Mouse (Mus musculus): Measurements from ENCODE around the gene S100pbp.

Gene S100pbp

DNA sequence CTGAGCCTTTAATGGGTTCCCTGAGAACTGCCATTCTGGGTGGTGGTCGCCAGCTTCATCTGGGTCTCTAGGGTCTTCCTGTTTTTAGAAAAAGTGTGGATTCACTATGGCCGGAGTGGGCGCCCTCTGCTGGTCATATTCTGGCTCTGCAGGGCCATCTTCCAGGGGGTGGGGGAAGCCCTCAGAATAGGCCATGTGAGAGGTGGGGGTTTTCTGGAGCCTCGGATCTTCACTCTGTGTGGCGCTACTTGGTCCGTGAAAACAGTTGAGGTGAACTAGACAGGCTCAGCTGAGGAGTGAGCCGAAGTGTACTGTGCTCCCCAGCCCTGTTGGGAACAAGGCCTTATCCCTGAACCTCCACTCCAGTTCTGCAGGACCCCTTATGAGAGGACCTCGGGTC, 59.4 kb downstream of the S100pbp start:
- no peak for TF ChIP-seq GATA4 (IDR thresholded peaks at IDR 0.05; ENCODE audit: insufficient replicate concordance, low read length)

DNA sequence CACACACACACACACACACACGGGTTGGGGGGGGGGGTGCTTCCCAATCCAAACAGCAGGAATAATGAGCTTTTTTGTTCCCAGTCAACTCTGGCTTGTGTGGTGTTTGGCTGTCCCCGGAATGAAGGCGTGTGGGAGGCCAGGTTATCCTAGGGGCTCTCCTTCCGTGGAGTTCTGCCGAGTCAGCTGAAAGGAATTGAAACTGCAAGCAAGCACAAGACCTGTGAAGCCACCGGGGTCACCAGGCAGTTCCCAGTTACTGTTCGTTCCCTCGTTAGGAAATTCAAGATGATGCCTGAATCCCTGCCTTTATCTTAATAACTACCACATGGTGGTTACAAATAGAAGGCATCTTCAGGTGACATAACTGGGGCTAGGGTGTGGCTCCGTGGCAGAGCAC, 60.1 kb downstream of the S100pbp start:
- no peak for TF ChIP-seq GATA4 (IDR thresholded peaks at IDR 0.05; ENCODE audit: insufficient replicate concordance, low read length)

DNA sequence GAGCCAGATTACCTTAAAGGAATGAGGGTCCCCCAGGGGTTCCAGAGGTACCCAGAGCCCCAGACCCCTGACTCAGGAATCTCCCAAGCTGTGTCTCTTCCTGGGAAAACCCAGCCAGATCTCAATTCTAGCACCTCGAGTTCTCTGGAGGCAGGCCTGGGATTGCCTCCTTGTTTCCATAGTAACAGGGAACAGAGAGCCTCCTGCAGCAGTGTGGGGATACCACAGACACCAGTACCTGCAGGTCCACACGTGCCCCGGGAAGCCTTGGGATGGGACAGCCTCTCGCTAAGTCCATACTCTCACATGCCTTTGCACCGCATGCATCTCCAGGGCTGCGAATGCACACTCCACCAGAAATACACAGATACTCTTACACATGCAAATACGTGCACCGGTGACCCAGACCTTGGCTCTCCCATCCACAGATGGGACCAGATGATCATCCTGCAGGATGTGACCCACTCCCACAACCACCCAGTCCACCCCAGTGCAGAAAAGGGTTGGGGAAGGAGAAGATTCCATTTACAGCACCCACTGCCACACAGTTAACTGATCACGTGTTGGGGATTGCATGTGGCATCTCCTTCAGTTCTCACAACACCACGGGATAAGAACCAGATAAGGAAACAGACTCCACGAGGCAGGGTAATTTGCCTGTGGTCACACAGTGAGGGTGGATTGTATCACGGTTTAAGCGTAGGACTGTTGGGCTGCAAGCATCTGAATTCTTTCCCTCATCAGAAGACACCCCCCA, 60.8 kb downstream of the S100pbp start:
- no peak for TF ChIP-seq GATA4 (IDR thresholded peaks at IDR 0.05; ENCODE audit: insufficient replicate concordance, low read length)

DNA sequence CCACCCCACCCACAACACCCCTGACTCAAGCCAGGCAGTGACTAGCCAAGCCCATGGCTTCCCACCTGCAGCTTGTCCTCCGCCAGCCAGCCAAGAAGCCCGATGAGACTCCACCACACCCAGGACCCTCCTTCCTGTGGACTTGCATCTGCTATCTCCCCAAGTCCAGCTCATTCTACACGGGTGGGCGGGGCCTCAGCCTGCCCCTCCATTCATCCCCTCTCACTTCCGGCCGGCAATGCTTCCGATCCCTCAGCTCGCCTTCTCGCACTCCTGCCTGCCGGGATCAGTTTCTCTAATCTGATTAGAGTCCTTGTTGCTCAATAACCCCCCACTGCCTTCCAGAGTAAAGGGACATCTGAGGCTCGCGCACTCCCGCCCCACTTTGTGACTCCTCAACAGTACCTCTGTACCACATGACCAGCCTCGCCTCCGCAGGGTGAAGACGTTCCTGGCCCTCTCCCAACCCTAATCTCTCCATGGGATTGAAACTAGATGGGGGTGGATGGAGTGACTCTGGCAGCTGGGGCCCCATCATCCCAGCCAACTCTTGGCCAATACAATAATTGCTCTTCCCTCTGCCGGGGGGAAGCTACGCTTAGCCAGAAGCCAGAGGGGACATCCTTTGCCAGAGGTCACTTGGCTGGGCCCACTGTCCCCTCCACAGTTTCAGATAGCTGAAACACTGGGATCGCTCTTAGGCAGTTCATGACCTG, 63.6 kb downstream of the S100pbp start:
- peak; percentile 8; the same call in 1 of the 2 replicates for TF ChIP-seq GATA4 (IDR thresholded peaks at IDR 0.05; ENCODE audit: insufficient replicate concordance, low read length)

- no peak for TF ChIP-seq GATA4 (IDR thresholded peaks at IDR 0.05; ENCODE audit: insufficient replicate concordance, low read length)
Measured at GRCm38 (mm10) chr4:129124652-129125146, 64.8 kb downstream of the S100pbp start.

DNA sequence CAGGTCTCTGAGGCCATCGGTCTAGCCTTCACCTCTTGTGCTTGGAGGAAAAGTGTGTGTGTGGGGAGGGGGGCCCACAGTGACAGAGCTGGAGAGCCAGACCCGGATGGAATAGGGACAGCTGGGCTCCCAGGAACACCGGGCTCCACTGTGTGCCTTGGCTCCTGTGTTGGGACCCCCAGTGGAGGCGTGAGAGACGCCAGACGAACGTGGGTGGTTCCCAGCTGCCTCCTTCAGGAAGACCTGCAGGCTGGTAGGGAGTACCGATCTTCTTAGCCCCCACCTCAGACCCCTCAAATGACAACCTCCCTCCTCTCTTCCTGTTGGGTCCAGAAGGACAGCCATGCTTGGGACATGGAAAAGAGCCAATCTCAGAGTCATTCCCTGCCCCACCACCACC, 66.8 kb downstream of the S100pbp start:
- TF ChIP-seq GATA4 (IDR thresholded peaks at IDR 0.05; ENCODE audit: insufficient replicate concordance, low read length): no peak

DNA sequence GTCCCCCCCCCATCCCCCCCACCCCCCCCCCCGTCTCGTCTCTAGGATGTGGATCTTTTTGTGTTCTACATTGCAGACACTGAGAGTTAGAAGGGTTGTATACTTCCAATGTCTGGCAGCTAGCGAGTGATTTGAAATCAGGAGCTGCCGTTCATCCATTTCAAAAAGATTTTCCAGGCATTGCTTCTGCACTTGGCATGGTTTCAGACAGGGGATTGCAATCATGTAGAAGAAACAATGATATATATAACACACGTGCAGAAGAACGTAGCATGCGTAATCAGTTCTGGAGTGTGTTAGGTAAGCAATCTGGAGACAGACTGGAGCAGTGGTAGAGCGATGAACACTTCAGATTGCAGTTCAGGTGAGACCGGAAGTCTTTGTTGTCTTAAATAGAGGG, 67.4 kb downstream of the S100pbp start:
- no peak for TF ChIP-seq GATA4 (IDR thresholded peaks at IDR 0.05; ENCODE audit: insufficient replicate concordance, low read length)

DNA sequence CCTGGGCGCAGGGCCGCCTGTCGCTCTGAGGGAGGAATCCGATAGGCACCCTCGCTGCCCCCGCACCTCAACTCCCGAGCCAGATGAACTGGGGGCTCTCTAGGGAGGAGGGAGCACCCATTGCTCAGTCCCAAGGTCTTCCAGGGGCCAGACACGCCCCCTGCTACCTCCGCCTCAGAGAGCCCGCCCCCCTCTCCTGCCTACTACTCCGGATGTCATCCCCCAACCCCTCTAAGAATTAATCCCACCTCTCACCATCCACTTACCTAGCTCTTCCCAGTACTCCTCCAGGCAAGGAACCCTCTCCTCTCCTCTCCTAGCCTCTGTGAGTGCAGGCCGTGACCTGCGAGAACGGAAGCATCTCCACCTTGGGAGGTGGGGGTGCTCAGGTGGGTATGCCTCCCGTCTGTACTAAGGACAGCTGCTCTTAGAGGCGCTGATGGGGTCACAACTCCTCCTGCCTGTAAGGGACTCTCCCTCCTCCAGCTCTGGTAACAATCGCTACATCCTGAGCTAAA, 67.9 kb downstream of the S100pbp start, which contains the start of gene Hpca:
Hpca (minus strand) TSS at position 468 of the 518 bp plus-strand sequence.
- no peak for TF ChIP-seq GATA4 (IDR thresholded peaks at IDR 0.05; ENCODE audit: insufficient replicate concordance, low read length)

DNA sequence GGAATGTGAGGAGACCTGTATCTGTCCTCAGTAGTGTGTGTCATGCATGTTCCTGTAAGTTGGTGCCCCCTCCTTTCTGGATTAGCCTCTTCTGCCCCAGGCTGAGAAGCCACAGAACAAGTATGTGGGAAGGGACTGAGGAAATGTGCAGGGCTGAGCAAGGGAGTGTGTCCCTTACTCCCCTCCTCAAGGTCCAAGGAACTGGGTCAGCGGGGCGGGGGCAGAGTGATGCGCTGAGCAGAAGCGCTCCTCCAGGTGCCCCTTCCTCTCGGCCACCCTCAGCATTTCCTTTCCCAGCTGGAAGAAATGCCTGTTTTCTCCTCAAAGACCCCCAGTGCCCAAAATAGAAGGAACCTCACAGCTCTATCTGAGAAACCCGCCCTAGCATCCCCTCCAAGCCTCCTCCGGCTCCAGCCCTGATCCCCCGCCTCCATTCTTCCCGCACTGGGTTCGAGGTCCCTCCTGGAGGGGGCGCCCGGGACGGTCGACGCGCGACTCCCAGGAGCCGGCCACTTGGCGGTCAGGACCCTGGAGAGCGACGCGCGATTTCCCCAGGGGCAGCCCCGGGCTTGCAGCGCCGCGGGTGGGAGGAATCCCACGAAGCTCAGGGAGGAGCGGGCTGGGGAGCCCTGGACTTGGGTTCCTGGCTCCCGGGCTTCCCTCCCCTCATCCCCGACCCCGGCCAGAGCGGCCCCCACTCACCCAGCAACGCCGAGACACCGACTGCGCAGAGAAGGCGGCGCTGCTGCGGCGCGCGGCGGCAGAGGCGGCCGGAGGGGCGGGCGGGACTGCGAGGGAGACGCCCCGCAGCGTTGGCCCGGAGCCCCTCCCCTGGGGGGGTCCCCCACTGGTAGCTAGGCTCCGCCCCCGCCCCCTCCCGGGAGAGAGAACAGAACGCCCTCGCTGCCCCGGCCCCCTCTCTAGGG, 68.7 kb downstream of the S100pbp start:
- TF ChIP-seq GATA4 (IDR thresholded peaks at IDR 0.05; ENCODE audit: insufficient replicate concordance, low read length): no peak

- no peak for TF ChIP-seq GATA4 (IDR thresholded peaks at IDR 0.05; ENCODE audit: insufficient replicate concordance, low read length)
Measured at GRCm38 (mm10) chr4:129119708-129120107, 69.8 kb downstream of the S100pbp start.

DNA sequence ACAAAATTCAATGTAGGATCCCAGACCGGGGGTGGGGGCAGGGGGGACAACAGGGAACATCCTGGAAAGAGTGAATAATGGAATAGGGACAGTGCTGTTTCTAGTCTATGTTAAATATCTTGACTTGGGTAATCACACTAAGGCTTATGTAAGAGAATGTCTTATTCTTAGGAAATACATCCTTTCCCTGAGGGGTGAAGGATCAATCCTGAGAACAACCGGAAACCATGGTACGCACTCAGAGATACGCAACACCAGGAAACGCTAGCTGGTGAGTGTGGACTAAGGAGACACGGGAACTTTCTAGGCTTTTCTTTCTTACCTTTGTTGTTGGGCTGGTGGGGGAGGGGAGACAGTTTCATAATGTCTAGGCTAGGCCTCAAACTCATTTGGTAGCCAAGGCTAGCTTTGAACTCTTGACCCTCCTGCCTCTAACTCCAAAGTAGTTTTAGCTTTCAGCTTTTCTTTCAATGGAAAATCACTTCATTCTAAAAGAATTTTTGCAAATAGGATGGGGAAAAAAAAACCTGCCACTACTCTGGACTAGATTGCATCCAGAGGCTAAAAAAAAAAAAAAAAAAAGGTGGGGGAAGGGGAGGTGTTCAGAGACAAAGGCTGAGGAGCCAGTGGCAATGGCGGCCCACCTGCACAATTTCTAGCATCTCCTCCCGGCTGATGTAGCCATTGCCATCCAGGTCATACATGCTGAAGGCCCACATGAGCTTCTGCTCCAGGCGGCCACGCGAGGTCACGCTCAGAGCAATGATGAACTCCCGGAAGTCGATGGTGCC, 71.6 kb downstream of the S100pbp start:
- no peak for TF ChIP-seq GATA4 (IDR thresholded peaks at IDR 0.05; ENCODE audit: insufficient replicate concordance, low read length)

DNA sequence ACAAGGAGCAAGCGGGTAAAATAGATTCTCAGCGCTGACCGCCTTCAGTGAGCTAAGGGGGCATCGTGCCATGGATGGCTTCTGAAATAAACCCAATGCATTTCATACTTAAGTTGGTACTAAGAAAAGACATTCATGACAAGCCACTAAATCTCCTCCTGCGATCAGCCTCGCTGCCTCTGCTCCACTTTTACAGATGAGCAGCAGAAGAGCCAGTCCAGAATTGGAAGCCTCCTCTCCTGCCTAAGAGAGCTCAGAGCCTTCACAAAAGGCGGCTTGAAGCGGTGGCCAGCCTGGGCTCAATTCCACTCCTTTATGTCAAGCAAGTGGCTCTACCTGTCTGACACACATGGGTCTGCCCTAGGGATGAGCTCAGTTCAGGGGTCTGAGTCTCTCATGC, 72.8 kb downstream of the S100pbp start:
- no peak for TF ChIP-seq GATA4 (IDR thresholded peaks at IDR 0.05; ENCODE audit: insufficient replicate concordance, low read length)

GRCm38 (mm10) chr4:129113083-129113988, 76.2 kb downstream of the S100pbp start:
- TF ChIP-seq GATA4 (IDR thresholded peaks at IDR 0.05; ENCODE audit: insufficient replicate concordance, low read length): no peak
